Mouse (Mus musculus) MEL (cell line): Measurements from ENCODE around the gene Pkd1. TPM values are rescaled to one million over a fixed set of nuclear protein-coding genes. Genes with fewer than 3 reads are reported as not detected.
A peak's percentile ranks its signal among the peaks of the same experiment; 100 is the strongest.

Experiments
- DNase-seq: peaks from one replicate; pipeline ENCODE4 v3.0.0; 2011; ENCODE audit warnings: low read depth, low spot score
- H3K27ac ChIP-seq: 2 replicates; pipeline ENCODE4 v1.5.1; 2012; ENCODE audit warnings: low read depth, mild to moderate bottlenecking, control low read depth, low read length, moderate library complexity; ENCODE audit not compliant: control insufficient read depth
- H3K27me3 ChIP-seq, 2 experiments: fragments of 150-350 bp in 1 of 2; sonication (generic) in 1 of 2; 2 replicates each; pipeline ENCODE4 v1.6.1; 2012; ENCODE audit warnings: low read length in 2 of 2, mild to moderate bottlenecking in 2 of 2, improper control_type of control experiment in 1 of 2, moderate library complexity in 1 of 2; ENCODE audit not compliant: insufficient read depth in 2 of 2, control insufficient read depth in 1 of 2
- H3K36me3 ChIP-seq, 2 experiments: 2 replicates each; pipeline ENCODE4 v1.6.1; 2012 to 2014; ENCODE audit warnings: low read length in 2 of 2, improper control_type of control experiment in 1 of 2, inconsistent platforms in 1 of 2, mild to moderate bottlenecking in 1 of 2; ENCODE audit not compliant: insufficient read depth in 2 of 2, control insufficient read depth in 1 of 2
- H3K4me1 ChIP-seq, 2 experiments: fragments of 150-350 bp in 1 of 2; sonication (generic) in 1 of 2; 2 replicates each; pipeline ENCODE4 v1.6.1; 2012; ENCODE audit warnings: low read length in 2 of 2, improper control_type of control experiment in 1 of 2, mild to moderate bottlenecking in 1 of 2; ENCODE audit not compliant: insufficient read depth in 2 of 2, control insufficient read depth in 1 of 2
- H3K4me3 ChIP-seq, 2 experiments: fragments of 150-350 bp in 1 of 2; sonication (generic) in 1 of 2; 2 replicates each; pipeline ENCODE4 v1.5.1; 2012; ENCODE audit warnings: low read depth in 2 of 2, low read length in 2 of 2, mild to moderate bottlenecking in 2 of 2, moderate library complexity in 2 of 2, control low read depth in 1 of 2, improper control_type of control experiment in 1 of 2; ENCODE audit not compliant: control insufficient read depth in 1 of 2, insufficient read depth in 1 of 2
- H3K79me2 ChIP-seq: 2 replicates; pipeline ENCODE4 v1.6.1; 2012; ENCODE audit warnings: mild to moderate bottlenecking, low read length, moderate library complexity; ENCODE audit not compliant: control insufficient read depth, poor library complexity, insufficient read depth
- H3K9ac ChIP-seq: 2 replicates; pipeline ENCODE4 v1.6.1; 2012; ENCODE audit warnings: low read depth, mild to moderate bottlenecking, control low read depth, low read length, moderate library complexity; ENCODE audit not compliant: control insufficient read depth, poor library complexity, severe bottlenecking
- H3K9me3 ChIP-seq: fragments of 150-350 bp; sonication (generic); replicated peaks from 2 replicates; pipeline ENCODE4 v1.6.1; 2012; ENCODE audit warnings: mild to moderate bottlenecking, low read length, improper control_type of control experiment, moderate library complexity; ENCODE audit not compliant: insufficient read depth
- CHD1 ChIP-seq: IDR thresholded peaks from 2 replicates; pipeline ENCODE4 v1.6.1; 2012; ENCODE audit warnings: low read depth, mild to moderate bottlenecking, inconsistent platforms, low read length, improper control_type of control experiment
- ETS1 ChIP-seq: IDR thresholded peaks from 2 replicates; pipeline ENCODE4 v1.6.1; 2012; ENCODE audit warnings: low read depth, mild to moderate bottlenecking, inconsistent platforms, low read length, improper control_type of control experiment, moderate library complexity
- GABPA ChIP-seq: IDR thresholded peaks from 2 replicates; pipeline ENCODE4 v1.6.1; 2012; ENCODE audit warnings: low read depth, mild to moderate bottlenecking, inconsistent platforms, low read length, improper control_type of control experiment, moderate library complexity
- GATA1 ChIP-seq: IDR thresholded peaks from 2 replicates; pipeline ENCODE4 v1.6.1; 2011; ENCODE audit warnings: low read depth, low read length, improper control_type of control experiment
- JUND ChIP-seq: IDR thresholded peaks from 2 replicates; pipeline ENCODE4 v1.6.1; 2011; ENCODE audit warnings: low read depth, mild to moderate bottlenecking, improper control_type of control experiment, low read length
- KAT2A ChIP-seq: conservative IDR thresholded peaks from 2 replicates; pipeline ENCODE4 v1.6.1; 2012; ENCODE audit warnings: low read depth, low read length, improper control_type of control experiment, inconsistent platforms
- MAFK ChIP-seq: IDR thresholded peaks from 2 replicates; pipeline ENCODE4 v1.6.1; 2011; ENCODE audit warnings: low read depth, mild to moderate bottlenecking, low read length, improper control_type of control experiment, borderline replicate concordance
- MEF2A ChIP-seq: IDR thresholded peaks from 2 replicates; pipeline ENCODE4 v1.6.1; 2014; ENCODE audit warnings: low read depth, mild to moderate bottlenecking, inconsistent platforms, low read length, improper control_type of control experiment; ENCODE audit not compliant: poor library complexity, insufficient replicate concordance, severe bottlenecking; ENCODE audit errors: extremely low read depth
- MYC ChIP-seq: IDR thresholded peaks from 2 replicates; pipeline ENCODE4 v1.6.1; 2011; ENCODE audit warnings: low read depth, mild to moderate bottlenecking, low read length, improper control_type of control experiment, moderate library complexity
- NELFE ChIP-seq: IDR thresholded peaks from 2 replicates; pipeline ENCODE4 v1.6.1; 2011; ENCODE audit warnings: low read depth, low read length, improper control_type of control experiment
- NRF1 ChIP-seq: IDR thresholded peaks from 2 replicates; pipeline ENCODE4 v1.6.1; 2014; ENCODE audit warnings: low read depth, mild to moderate bottlenecking, inconsistent platforms, low read length, improper control_type of control experiment, moderate library complexity; ENCODE audit not compliant: poor library complexity, insufficient read depth, severe bottlenecking
- POLR2A ChIP-seq, 2 experiments: IDR thresholded peaks; 2 replicates each; pipeline ENCODE4 v1.6.1; 2011 to 2012; ENCODE audit warnings: low read length in 2 of 2, mild to moderate bottlenecking in 2 of 2, control low read depth in 1 of 2, improper control_type of control experiment in 1 of 2, low read depth in 1 of 2, moderate library complexity in 1 of 2; ENCODE audit not compliant: control insufficient read depth in 1 of 2, insufficient read depth in 1 of 2, poor library complexity in 1 of 2
- POLR2AphosphoS2 ChIP-seq: IDR thresholded peaks from 2 replicates; pipeline ENCODE4 v1.6.1; 2011; ENCODE audit warnings: low read length, improper control_type of control experiment
- RCOR1 ChIP-seq: IDR thresholded peaks from 2 replicates; pipeline ENCODE4 v1.6.1; 2012; ENCODE audit warnings: low read depth, mild to moderate bottlenecking, inconsistent platforms, low read length, improper control_type of control experiment
- SMC3 ChIP-seq: IDR thresholded peaks from 2 replicates; pipeline ENCODE4 v1.6.1; 2011; ENCODE audit warnings: low read depth, low read length, improper control_type of control experiment
- TAL1 ChIP-seq: IDR thresholded peaks from 2 replicates; pipeline ENCODE4 v1.6.1; 2012; ENCODE audit warnings: mild to moderate bottlenecking, inconsistent platforms, low read length, moderate library complexity, mixed read lengths
- TBP ChIP-seq: IDR thresholded peaks from 2 replicates; pipeline ENCODE4 v1.8.0; 2011; ENCODE audit warnings: low read depth, low read length, improper control_type of control experiment
- UBTF ChIP-seq: IDR thresholded peaks from 2 replicates; pipeline ENCODE4 v1.6.1; 2012; ENCODE audit warnings: low read depth, mild to moderate bottlenecking, inconsistent platforms, low read length, improper control_type of control experiment, moderate library complexity, borderline replicate concordance; ENCODE audit not compliant: insufficient read depth
- polyA plus RNA-seq, 2 experiments: library from polyadenylated mRNA; stranded (reverse) in 1 of 2; unstranded in 1 of 2; fragments of >175 nt in 1 of 2; fragments of >200 nt in 1 of 2; gene quantifications; 2 replicates each; pipeline versions ENCODE4 v1.2.1 to v1.2.4; 2012; ENCODE audit warnings: low replicate concordance in 2 of 2, low read depth in 1 of 2; ENCODE audit not compliant: insufficient read length in 2 of 2, insufficient read depth in 1 of 2, missing spikeins in 1 of 2
- total RNA-seq: library from RNA; depleted of rRNA; stranded (reverse); fragments of 300-350 nt; gene quantifications from 2 replicates; pipeline ENCODE4 v1.2.3, GENCODE M21; 2012

The Pkd1 gene
- total and polyA plus RNA-seq, 3 experiments = 10.6 to 10.7 TPM; not detected in 1

- TF ChIP-seq TAL1 (no peak), SMC3 (no peak), POLR2A (IDR thresholded peaks at IDR 0.05; ENCODE audit: control insufficient read depth in 1 of 2, insufficient read depth in 1 of 2, low read depth in 1 of 2, low read length in 2 of 2, poor library complexity in 1 of 2) (no peak), TBP (peak; percentile 91), JUND (no peak), KAT2A (no peak), GATA1 (no peak), ETS1 (no peak), MYC (no peak), MAFK (no peak), CHD1 (no peak)
- TF ChIP-seq, all 39 proteins: peak for 4
Observed at GRCm38 (mm10) chr17:24534160-24534718, 15.4 kb upstream of the Pkd1 start, which contains the start of gene Rab26 (continued).

GRCm38 (mm10) chr17:24535300-24535699 lies 14.3 kb upstream of the Pkd1 start:
- TF ChIP-seq RCOR1 (no peak), GABPA (no peak), JUND (no peak), MEF2A (no peak), NELFE (no peak), UBTF (no peak), SMC3 (no peak), MAFK (no peak), GATA1 (no peak), NRF1 (no peak)
- TF ChIP-seq, all 39 proteins: peak for 0
- H3K9me3 ChIP-seq = no peaks in the 10 kb centered on the region
- H3K27ac ChIP-seq = no peak overlapping the region
- H3K4me3 ChIP-seq = no peak overlapping the region
- H3K4me1 ChIP-seq = no peaks in the 10 kb centered on the region
- no peaks in the 10 kb centered on the region for H3K36me3 ChIP-seq
- DNase-seq = no peak
- no peaks in the 10 kb centered on the region for H3K27me3 ChIP-seq
- no peaks in the 10 kb centered on the region for H3K79me2 ChIP-seq
- no peak overlapping the region for H3K9ac ChIP-seq

GRCm38 (mm10) chr17:24537536-24537935 lies 12.1 kb upstream of the Pkd1 start:
- Histone ChIP-seq H3K36me3 (no peaks in the 10 kb centered on the region), H3K27ac (no peak overlapping the region), H3K9me3 (no peaks in the 10 kb centered on the region), H3K79me2 (no peaks in the 10 kb centered on the region), H3K4me1 (no peaks in the 10 kb centered on the region)
- TF ChIP-seq JUND (peak; percentile 88; the same call in 1 of the 2 replicates), NRF1 (no peak), POLR2AphosphoS2 (no peak)
- TF ChIP-seq, all 39 proteins: peak for 1
- Histone ChIP-seq H3K9ac (no peak overlapping the region), H3K4me3 (no peak overlapping the region), H3K27me3 (no peaks in the 10 kb centered on the region)
- no peak for DNase-seq
